Mouse (Mus musculus) heart, embryonic 13.5 days (tissue): ENCODE data around the gene Smndc1. TPM values are rescaled to one million over a fixed set of nuclear protein-coding genes. Genes with fewer than 3 reads are reported as not detected.
A peak's percentile ranks its signal among the peaks of the same experiment; 100 is the strongest.

Experiments
- ATAC-seq: fragments of 200-750 bp; cut with Nextera tagmentation; 2 replicates; pipeline ENCODE4 v1.8.0; 2017; ENCODE audit warnings: moderate TSS enrichment; ENCODE audit not compliant: insufficient number of reproducible peaks, low FRiP score, low TSS enrichment; ENCODE audit errors: extremely low read depth
- H3K27ac ChIP-seq: fragments of 300-500 bp; sonication (generic); replicated peaks from 2 replicates; pipeline ENCODE4 v1.5.1; 2015; ENCODE audit warnings: moderate library complexity, mild to moderate bottlenecking, inconsistent platforms
- H3K27me3 ChIP-seq: fragments of 300-500 bp; sonication (generic); replicated peaks from 2 replicates; pipeline ENCODE4 v1.6.1; 2015; ENCODE audit warnings: mild to moderate bottlenecking, inconsistent platforms
- H3K36me3 ChIP-seq: fragments of 300-500 bp; sonication (generic); 2 replicates; pipeline ENCODE4 v1.6.1; 2015; ENCODE audit warnings: mild to moderate bottlenecking, inconsistent platforms
- H3K4me1 ChIP-seq: fragments of 300-500 bp; sonication (generic); 2 replicates; pipeline ENCODE4 v1.6.1; 2015; ENCODE audit warnings: inconsistent platforms
- H3K4me2 ChIP-seq: fragments of 300-500 bp; sonication (generic); 2 replicates; pipeline ENCODE4 v1.6.1; 2015; ENCODE audit warnings: inconsistent platforms, mild to moderate bottlenecking, moderate library complexity
- H3K4me3 ChIP-seq: fragments of 300-500 bp; sonication (generic); 2 replicates; pipeline ENCODE4 v1.5.1; 2015; ENCODE audit warnings: moderate library complexity, mild to moderate bottlenecking, inconsistent platforms
- H3K9ac ChIP-seq: fragments of 300-500 bp; sonication (generic); 2 replicates; pipeline ENCODE4 v1.6.1; 2015; ENCODE audit warnings: inconsistent platforms, mild to moderate bottlenecking, moderate library complexity
- H3K9me3 ChIP-seq: fragments of 300-500 bp; sonication (generic); 2 replicates; pipeline ENCODE4 v1.6.1; 2016; ENCODE audit warnings: inconsistent platforms
- WGBS: fragments of 180-500 bp; shearing (Covaris S2); methylation state at CpG from one replicate; pipeline ENCODE4 v1.1.7; 2015; ENCODE audit warnings: mixed read lengths; 5-methylcytosine and 5-hydroxymethylcytosine counted together
- polyA plus RNA-seq: library from polyadenylated mRNA; unstranded; fragments of >200 nt; fragmentation: Nextera tagmentation; extraction: Ambion mirVana; gene quantifications from 2 replicates; pipeline ENCODE4 v1.2.1, GENCODE M21; 2015

Smndc1 gene
- polyA plus RNA-seq, 1 experiment from 2014 or later: 27.8 TPM

DNA sequence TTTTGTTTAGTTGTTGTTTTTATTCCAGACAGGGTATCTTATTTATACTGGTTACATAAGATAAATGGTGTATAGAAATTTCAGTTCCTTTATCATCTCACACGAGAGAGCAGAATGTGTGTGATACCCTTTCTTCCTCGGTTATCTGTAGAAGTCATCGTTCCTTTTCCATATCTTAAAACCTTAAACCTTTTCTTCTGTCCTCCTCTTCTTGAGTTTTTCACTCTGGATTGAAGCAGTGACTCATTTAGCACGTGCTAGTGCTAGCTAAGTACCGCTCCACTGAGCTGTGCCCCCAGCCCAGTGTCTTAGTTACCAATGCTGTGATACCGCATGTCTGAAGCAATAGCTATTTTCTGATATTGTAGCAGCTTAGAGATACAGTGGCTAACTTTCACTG is 56.6 kb downstream of the Smndc1 start:
- H3K27me3 ChIP-seq: no peaks in the 10 kb centered on the region
- H3K9me3 ChIP-seq: no peaks in the 10 kb centered on the region
- no peak overlapping the region for H3K9ac ChIP-seq
- H3K4me3 ChIP-seq: no peak overlapping the region
- peaks cover 19% of the 10 kb centered on the region for H3K4me1 ChIP-seq
- H3K27ac ChIP-seq: no peak overlapping the region
- WGBS: 80% methylated on average over 6 of the region's 6 CpGs
- H3K36me3 ChIP-seq: peaks cover 50% of the 10 kb centered on the region
- ATAC-seq: no peak
- no peak overlapping the region for H3K4me2 ChIP-seq

DNA sequence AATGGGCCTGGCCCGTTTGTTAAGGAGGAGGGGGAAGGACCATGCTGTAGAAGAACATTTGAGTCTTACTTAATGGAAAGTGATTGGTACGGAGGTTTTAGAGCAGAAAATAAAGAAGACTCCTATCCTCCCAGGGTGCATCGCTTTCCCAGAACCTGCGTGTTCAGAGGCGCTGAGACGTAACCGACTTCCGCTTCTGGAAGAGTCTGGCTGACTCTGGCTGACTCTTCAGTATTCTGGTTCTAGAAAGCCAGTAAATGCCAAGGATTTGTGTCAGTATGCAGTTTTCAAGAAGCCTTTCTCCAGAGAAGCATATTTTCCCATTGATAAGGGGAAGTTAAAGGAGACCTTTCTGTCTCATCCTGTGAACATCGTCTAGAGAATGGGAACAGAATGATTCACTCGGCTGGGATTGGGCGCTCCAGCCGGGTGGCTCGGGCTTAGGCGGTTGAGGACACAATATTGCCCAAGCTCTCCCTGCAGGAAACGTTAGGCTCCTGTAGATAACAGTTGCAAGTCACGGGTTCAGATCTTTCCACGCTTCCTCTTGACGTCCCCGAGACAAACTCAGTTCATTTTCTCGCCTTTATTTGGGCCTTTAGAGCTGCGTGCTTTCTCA is 58.4 kb downstream of the Smndc1 start:
- Histone ChIP-seq H3K36me3 (peaks cover 35% of the 10 kb centered on the region), H3K9me3 (no peaks in the 10 kb centered on the region), H3K4me1 (peaks cover 31% of the 10 kb centered on the region), H3K4me2 (no peak overlapping the region), H3K27me3 (no peaks in the 10 kb centered on the region), H3K27ac (no peak overlapping the region), H3K9ac (no peak overlapping the region), H3K4me3 (no peak overlapping the region)
- WGBS: 83% methylated on average over 21 of the region's 21 CpGs
- ATAC-seq: no peak

DNA sequence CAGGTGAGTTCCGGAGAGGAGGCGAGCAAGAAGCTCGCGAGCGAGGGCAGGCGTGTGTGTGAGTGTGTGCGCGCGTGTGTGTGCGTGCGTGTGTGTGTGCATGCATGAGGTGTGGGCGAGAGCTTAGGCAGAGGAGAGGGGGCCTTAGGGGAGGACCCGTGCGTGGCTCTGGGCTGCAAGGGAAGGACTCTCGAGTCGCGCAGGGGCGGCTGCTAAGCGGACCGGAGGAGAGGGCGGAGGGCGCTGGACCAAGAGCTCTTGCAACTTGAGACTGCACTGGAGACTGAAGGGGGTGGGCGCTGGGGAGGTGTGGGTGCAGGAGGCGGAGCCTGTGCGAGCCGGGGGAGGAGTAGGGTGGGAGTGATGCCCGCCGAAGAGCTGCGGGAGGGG is 60.4 kb downstream of the Smndc1 start:
- under 1% methylated on average over 29 of the region's 29 CpGs for WGBS

More for the DNA sequence above, 60.4 kb downstream of the Smndc1 start:
- Histone ChIP-seq H3K27me3 (no peaks in the 10 kb centered on the region), H3K9me3 (no peaks in the 10 kb centered on the region), H3K4me2 (peak overlapping the region; percentile 92), H3K27ac (peak overlapping the region; percentile 86), H3K4me1 (peaks cover 42% of the 10 kb centered on the region), H3K36me3 (peaks cover 25% of the 10 kb centered on the region), H3K4me3 (peak overlapping the region; percentile 94), H3K9ac (peak overlapping the region; percentile 90)
- ATAC-seq: peak; percentile 31

Other genes with a start within 250 kb of the Smndc1 start
- 31.8 and 34.5 TPM in 2 replicates for gene Mxi1, start 80.1 kb downstream of the Smndc1 start, polyA plus RNA-seq
- not detected in 2 replicates for gene Gm10197, start 18.8 kb downstream of the Smndc1 start, polyA plus RNA-seq
- 7.8 and 8.0 TPM in 2 replicates for gene Dusp5, start 138.5 kb upstream of the Smndc1 start, polyA plus RNA-seq
- 283 and 325 TPM in 2 replicates for gene Nutf2-ps1, start 198.5 kb upstream of the Smndc1 start, polyA plus RNA-seq
- gene Smc3, start 209.8 kb upstream of the Smndc1 start, polyA plus RNA-seq: 38.3 and 41.4 TPM in 2 replicates